Mouse (Mus musculus) lung, postnatal 0 days (tissue): ENCODE results near the gene Gk5.

Experiments
- CTCF ChIP-seq: IDR thresholded peaks from 2 replicates; pipeline ENCODE4 v1.5.1; 2016; ENCODE audit warnings: antibody characterized with exemption, mild to moderate bottlenecking
- EP300 ChIP-seq: IDR thresholded peaks from 2 replicates; pipeline ENCODE4 v1.6.1; 2016; ENCODE audit warnings: antibody characterized with exemption, mild to moderate bottlenecking, control low read depth

DNA sequence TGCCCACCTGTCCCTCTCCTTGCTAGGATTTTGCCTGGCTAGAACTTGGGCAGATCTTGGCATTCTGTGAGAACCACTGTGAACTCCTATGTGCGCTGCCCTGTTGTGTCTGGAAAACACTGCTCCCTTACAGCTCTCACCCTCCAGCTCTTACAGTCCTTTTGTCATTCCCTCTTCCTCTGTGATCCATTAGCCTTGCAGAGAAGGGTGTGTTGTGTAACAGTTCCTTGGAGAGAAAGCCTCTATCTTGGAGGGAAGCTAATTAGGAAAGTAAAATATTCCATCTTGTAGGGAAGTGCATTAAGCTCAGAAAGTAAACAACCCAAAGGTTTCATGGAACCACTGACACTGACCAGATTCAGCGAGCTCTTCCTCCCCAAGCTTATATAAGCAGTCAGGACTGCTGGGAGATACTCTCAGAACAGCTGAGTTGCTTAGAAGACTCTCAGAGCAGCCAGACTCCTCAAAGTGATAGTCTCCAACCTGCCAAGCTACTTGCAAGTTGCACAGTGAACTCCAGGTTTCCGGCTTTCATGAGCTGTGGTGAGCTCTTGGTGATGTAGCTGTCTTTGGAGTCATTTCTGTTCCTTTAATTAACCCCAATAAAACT, 94.0 kb downstream of the Gk5 start:
- TF ChIP-seq EP300: no peak
- no peak for TF ChIP-seq CTCF
